In genomic region chr11:29714114-29714513, GRCm38 (mm10) we compare ENCODE assay signal across 21 mouse cellular contexts. TPM values are rescaled to one million over a fixed set of nuclear protein-coding genes. Genes with fewer than 3 reads are reported as not detected.
DNase-seq lines count a peak whose midpoint lies in the region; ATAC-seq and TF ChIP-seq lines count a peak whose summit lies in the region.
"Had no signal": no experiment of that assay in that cellular context is flagged by ENCODE, and none has a peak within 500 bp of the region (broad histone marks: within the 10 kb centered on the region; RNA-seq: fewer than 3 reads in every experiment).

No protein-coding gene starts in this region.

- TF ChIP-seq RAD21 in CH12.LX (IDR thresholded peaks at IDR 0.05; ENCODE audit: low read depth, low read length) = no peak

- no peak overlapping the region for H3K27ac ChIP-seq in forebrain, embryonic 13.5 days
- no peak overlapping the region for H3K27ac ChIP-seq in forebrain, embryonic 10.5 days
- H3K27ac ChIP-seq in CH12.LX (ENCODE audit: insufficient read depth, low read depth) = no peak overlapping the region
- H3K27ac ChIP-seq in intestine, embryonic 15.5 days = no peak overlapping the region
- H3K27ac ChIP-seq: embryonic facial prominence, embryonic 12.5 days; embryonic facial prominence, embryonic 15.5 days; forebrain, embryonic 12.5 days; heart, adult 2 months; heart, embryonic 10.5 days; heart, embryonic 13.5 days; hindbrain, embryonic 14.5 days; hindbrain, postnatal 0 days had no signal

- no peak for DNase-seq in forebrain, embryonic 10.5 days (ENCODE audit: extremely low spot score, low spot score)
- DNase-seq in CH12.LX (ENCODE audit: extremely low read depth) (no peak), ES-CJ7 (ENCODE audit: low read depth, low spot score) (peak; percentile 94), WW6 (ENCODE audit: low read depth, low spot score) (peak; percentile 73)
- no peak for DNase-seq in adrenal gland, adult 18-20 months (ENCODE audit: low spot score in 2 of 2)
- DNase-seq in layer of hippocampus, postnatal 25 days (ENCODE audit: extremely low spot score in 1 of 2, low spot score in 1 of 2) = no peak
- DNase-seq: cerebellum, adult 9-11 months; gastrocnemius, postnatal 10 days; gastrocnemius, postnatal 36 days; heart, adult 2 months had no signal

- ATAC-seq in forebrain, embryonic 13.5 days = peak; percentile 37
- ATAC-seq in intestine, embryonic 15.5 days = no peak
- ATAC-seq: inflammation-experienced regulatory T-cells, adult 6 months; intestine, postnatal 0 days had no signal

- no peak overlapping the region for H3K9ac ChIP-seq in forebrain, embryonic 13.5 days
- H3K9ac ChIP-seq in CH12.LX (ENCODE audit: insufficient read depth, low read depth) = no peak overlapping the region
- no peak overlapping the region for H3K9ac ChIP-seq in intestine, embryonic 15.5 days
- H3K9ac ChIP-seq: embryonic facial prominence, embryonic 12.5 days; embryonic facial prominence, embryonic 15.5 days; forebrain, embryonic 12.5 days; heart, embryonic 13.5 days; hindbrain, embryonic 14.5 days had no signal

- no peak for TF ChIP-seq POLR2A in CH12.LX (IDR thresholded peaks at IDR 0.05; ENCODE audit: low read depth, low read length)

- H3K4me1 ChIP-seq in forebrain, embryonic 13.5 days = 0 out of 2 replicates have a peak, but pooled peaks cover 6% of the 10 kb centered on the region
- no peaks in the 10 kb centered on the region for H3K4me1 ChIP-seq in forebrain, embryonic 10.5 days
- H3K4me1 ChIP-seq in CH12.LX (ENCODE audit: control insufficient read depth in 1 of 2, insufficient read depth in 2 of 2) = peaks cover 0 to 29% of the 10 kb centered on the region in 2 experiments; a peak in 2 of 4 replicates
- H3K4me1 ChIP-seq in intestine, embryonic 15.5 days (replicated peaks) = peaks cover 5% of the 10 kb centered on the region
- H3K4me1 ChIP-seq: forebrain, embryonic 12.5 days; heart, embryonic 10.5 days had no signal

- no peaks in the 10 kb centered on the region for H3K27me3 ChIP-seq in forebrain, embryonic 13.5 days
- H3K27me3 ChIP-seq in forebrain, embryonic 10.5 days (ENCODE audit: poor library complexity, severe bottlenecking) = no peaks in the 10 kb centered on the region
- H3K27me3 ChIP-seq in CH12.LX (replicated peaks) = no peaks in the 10 kb centered on the region
- no peaks in the 10 kb centered on the region for H3K27me3 ChIP-seq in intestine, embryonic 15.5 days (replicated peaks)
- H3K27me3 ChIP-seq: embryonic facial prominence, embryonic 12.5 days; embryonic facial prominence, embryonic 15.5 days; forebrain, embryonic 12.5 days; heart, embryonic 13.5 days had no signal

- TF ChIP-seq EP300 in CH12.LX (IDR thresholded peaks at IDR 0.05; ENCODE audit: low read length) = no peak

- H3K4me2 ChIP-seq in forebrain, embryonic 13.5 days = no peak overlapping the region
- no peak overlapping the region for H3K4me2 ChIP-seq in CH12.LX (ENCODE audit: insufficient read depth, low read depth, poor library complexity, severe bottlenecking)
- H3K4me2 ChIP-seq in intestine, embryonic 15.5 days (replicated peaks) = no peak overlapping the region
- H3K4me2 ChIP-seq: embryonic facial prominence, embryonic 12.5 days; embryonic facial prominence, embryonic 15.5 days; forebrain, embryonic 12.5 days; heart, embryonic 13.5 days; hindbrain, embryonic 14.5 days had no signal

- peaks cover 15% of the 10 kb centered on the region for H3K79me2 ChIP-seq in CH12.LX (replicated peaks; ENCODE audit: control insufficient read depth, extremely low read depth, insufficient read depth, poor library complexity, severe bottlenecking)

- in situ Hi-C loops in CH12.LX (cut with MboI; ENCODE audit: low pct_ligation_motif_present, low pct_unique_long_range_greater_than_20kb, low sequenced_read_pairs) = loop anchor here (5.0 to 25.0 kb wide), 3 partner anchors 168 to 498 kb away; no protein-coding TSS in a partner anchor

- no peak overlapping the region for H3K4me3 ChIP-seq in forebrain, embryonic 13.5 days
- no peak overlapping the region for H3K4me3 ChIP-seq in forebrain, embryonic 10.5 days
- H3K4me3 ChIP-seq in CH12.LX (replicated peaks in 1 of 3; ENCODE audit: low read depth in 2 of 3, low read length in 2 of 3, poor library complexity in 1 of 3) = no peak overlapping the region
- H3K4me3 ChIP-seq in intestine, embryonic 15.5 days (replicated peaks) = no peak overlapping the region
- H3K4me3 ChIP-seq: embryonic facial prominence, embryonic 12.5 days; embryonic facial prominence, embryonic 15.5 days; forebrain, embryonic 12.5 days; heart, adult 2 months; heart, embryonic 10.5 days; heart, embryonic 13.5 days had no signal

- no peaks in the 10 kb centered on the region for H3K9me3 ChIP-seq in forebrain, embryonic 13.5 days (replicated peaks)
- no peaks in the 10 kb centered on the region for H3K9me3 ChIP-seq in forebrain, embryonic 10.5 days
- no peaks in the 10 kb centered on the region for H3K9me3 ChIP-seq in CH12.LX (replicated peaks; ENCODE audit: low read length)
- H3K9me3 ChIP-seq in intestine, embryonic 15.5 days = no peaks in the 10 kb centered on the region
- H3K9me3 ChIP-seq: embryonic facial prominence, embryonic 12.5 days; embryonic facial prominence, embryonic 15.5 days; forebrain, embryonic 12.5 days; heart, embryonic 10.5 days; heart, embryonic 13.5 days had no signal

- no peak for TF ChIP-seq CTCF in CH12.LX (conservative IDR thresholded peaks at IDR 0.05 in 1 of 2, IDR thresholded peaks at IDR 0.05 in 1 of 2; ENCODE audit: low read depth in 2 of 2, low read length in 2 of 2)

- 89% methylated on average over 7 of the region's 7 CpGs for WGBS in forebrain, embryonic 13.5 days
- 95% methylated on average over 7 of the region's 7 CpGs for WGBS in forebrain, embryonic 10.5 days
- 91% methylated on average over 7 of the region's 7 CpGs for WGBS in intestine, embryonic 15.5 days

- dilution Hi-C loops in CH12.LX (cut with MboI; ENCODE audit: extremely low pct_ligation_motif_present, extremely low pct_unique_long_range_greater_than_20kb, low sequenced_read_pairs) = no loop called here

- H3K36me3 ChIP-seq in forebrain, embryonic 13.5 days (ENCODE audit: poor library complexity, severe bottlenecking) = peaks cover 29% of the 10 kb centered on the region; the same call in 1 of the 2 replicates
- H3K36me3 ChIP-seq in forebrain, embryonic 10.5 days (replicated peaks) = peaks cover 43% of the 10 kb centered on the region
- H3K36me3 ChIP-seq in CH12.LX (replicated peaks in 1 of 2; ENCODE audit: control insufficient read depth in 1 of 2, insufficient read depth in 1 of 2, low read length in 1 of 2) = peaks cover 8 to 53% of the 10 kb centered on the region in 2 experiments
- no peaks in the 10 kb centered on the region for H3K36me3 ChIP-seq in intestine, embryonic 15.5 days
- H3K36me3 ChIP-seq: embryonic facial prominence, embryonic 15.5 days had no signal

TF ChIP-seq in CH12.LX, 34 proteins besides CTCF, POLR2A, EP300 and RAD21:
- TF ChIP-seq TBP (conservative IDR thresholded peaks at IDR 0.05; ENCODE audit: low read depth, low read length) (no peak), ZNF384 (IDR thresholded peaks at IDR 0.05; ENCODE audit: low read depth, low read length) (no peak), ELF1 (IDR thresholded peaks at IDR 0.05; ENCODE audit: low read depth, low read length) (no peak), ZMIZ1 (IDR thresholded peaks at IDR 0.05; ENCODE audit: low read depth, low read length) (0 out of 2 replicates have a peak, but pooled peaks have one; percentile 9), CHD2 (IDR thresholded peaks at IDR 0.05; ENCODE audit: low read length) (no peak), USF1 (IDR thresholded peaks at IDR 0.05; ENCODE audit: low read depth, low read length) (no peak)
TF ChIP-seq in CH12.LX: peak in this region for 1.

RNA-seq across cellular contexts. Expression of gene Rtn4, which starts 21.4 kb away (rescaled TPM):
- 102 TPM in 2 replicates for polyA plus RNA-seq in forebrain, embryonic 13.5 days (2015; fragmentation: Nextera tagmentation; extraction: Ambion mirVana)
- polyA plus RNA-seq in forebrain, embryonic 10.5 days (2016; fragmentation: Nextera tagmentation; extraction: Ambion mirVana) = 58.6 and 63.4 TPM in 2 replicates
- total RNA-seq in CH12.LX (2012; rRNA removed) = 95.8 and 106 TPM in 2 replicates
- 168 and 182 TPM in 2 replicates for total RNA-seq in CH12.LX (2014; rRNA removed)
- 210 and 224 TPM in 2 replicates for polyA plus RNA-seq in CH12.LX (2012; ENCODE audit: insufficient read length, low read depth)
- total RNA-seq in adrenal gland, adult 18-20 months (2021) = 100 to 1,000 TPM; 330 to 492 TPM
- polyA plus RNA-seq in intestine, embryonic 15.5 days (2015; fragmentation: Nextera tagmentation; extraction: Ambion mirVana) = 48.8 and 51.0 TPM in 2 replicates
- 100 to 1,000 TPM; 497 to 514 TPM for total RNA-seq in layer of hippocampus, postnatal 25 days (2021)

Comparison
In these comparisons a context has a peak if more than half of its experiments do, and no peak if none do; other contexts are left out.
1. DNase-seq: peak in ES-CJ7 (single experiment) and WW6 (single experiment); none in forebrain, embryonic 10.5 days (single experiment), CH12.LX (single experiment), adrenal gland, adult 18-20 months (0 of 2) and layer of hippocampus, postnatal 25 days (0 of 2).